Mouse (Mus musculus) right cerebral cortex, postnatal 4 days (tissue): ENCODE results near the gene Ahcy.
"Not testable (repeated sequence)": the region's sequence is repeated elsewhere in the genome, so short reads cannot be mapped to it uniquely, and the experiment has no call there.

Experiments
- DNase-seq: peaks from one replicate; pipeline ENCODE4 v3.0.0-alpha.2; 2022

Ahcy gene

GRCm38 (mm10) chr2:155073978-155074765, at the start of gene Ahcy:
TSS of gene Ahcy (minus strand) at chr2:155074497.
- peak; percentile 82 for DNase-seq

GRCm38 (mm10) chr2:155115216-155115830, 41.0 kb upstream of the Ahcy start:
- DNase-seq = no peak

- not testable (repeated sequence) for DNase-seq
Observed at GRCm38 (mm10) chr2:155107276-155107675, 33.0 kb upstream of the Ahcy start.

GRCm38 (mm10) chr2:155103607-155104006, 29.3 kb upstream of the Ahcy start:
- no peak for DNase-seq

GRCm38 (mm10) chr2:155101761-155102181, 27.5 kb upstream of the Ahcy start:
- no peak for DNase-seq

- DNase-seq = no peak
Observed at GRCm38 (mm10) chr2:155100796-155101259, 26.5 kb upstream of the Ahcy start.

- no peak for DNase-seq
Observed at GRCm38 (mm10) chr2:155099994-155100795, 25.9 kb upstream of the Ahcy start.

- no peak for DNase-seq
Observed at GRCm38 (mm10) chr2:155099421-155099820, 25.1 kb upstream of the Ahcy start.

GRCm38 (mm10) chr2:155098720-155099380, 24.6 kb upstream of the Ahcy start:
- no peak for DNase-seq

- DNase-seq = no peak
Observed at GRCm38 (mm10) chr2:155093418-155093817, 19.1 kb upstream of the Ahcy start.

GRCm38 (mm10) chr2:155091743-155092075, 17.4 kb upstream of the Ahcy start:
- DNase-seq = no peak

GRCm38 (mm10) chr2:155090909-155091742, 16.8 kb upstream of the Ahcy start:
- DNase-seq = no peak

- DNase-seq = no peak
Observed at GRCm38 (mm10) chr2:155088264-155088663, 14.0 kb upstream of the Ahcy start.

GRCm38 (mm10) chr2:155086328-155086727, 12.0 kb upstream of the Ahcy start:
- DNase-seq = no peak

GRCm38 (mm10) chr2:155084546-155084945, 10.2 kb upstream of the Ahcy start:
- no peak for DNase-seq

GRCm38 (mm10) chr2:155082121-155082803, 8.0 kb upstream of the Ahcy start:
- DNase-seq = peak; percentile 57

GRCm38 (mm10) chr2:155081056-155081455, 6.8 kb upstream of the Ahcy start:
- no peak for DNase-seq

- no peak for DNase-seq
Observed at GRCm38 (mm10) chr2:155080179-155080530, 5.9 kb upstream of the Ahcy start.

- no peak for DNase-seq
Observed at GRCm38 (mm10) chr2:155079500-155080178, 5.3 kb upstream of the Ahcy start.

GRCm38 (mm10) chr2:155075649-155076048, 1.4 kb upstream of the Ahcy start:
- no peak for DNase-seq

GRCm38 (mm10) chr2:155074766-155075330, 551 bp upstream of the Ahcy start:
- DNase-seq = peak; percentile 5
